Mouse (Mus musculus): ENCODE results near the gene Ankrd27.

Ankrd27 gene

DNA sequence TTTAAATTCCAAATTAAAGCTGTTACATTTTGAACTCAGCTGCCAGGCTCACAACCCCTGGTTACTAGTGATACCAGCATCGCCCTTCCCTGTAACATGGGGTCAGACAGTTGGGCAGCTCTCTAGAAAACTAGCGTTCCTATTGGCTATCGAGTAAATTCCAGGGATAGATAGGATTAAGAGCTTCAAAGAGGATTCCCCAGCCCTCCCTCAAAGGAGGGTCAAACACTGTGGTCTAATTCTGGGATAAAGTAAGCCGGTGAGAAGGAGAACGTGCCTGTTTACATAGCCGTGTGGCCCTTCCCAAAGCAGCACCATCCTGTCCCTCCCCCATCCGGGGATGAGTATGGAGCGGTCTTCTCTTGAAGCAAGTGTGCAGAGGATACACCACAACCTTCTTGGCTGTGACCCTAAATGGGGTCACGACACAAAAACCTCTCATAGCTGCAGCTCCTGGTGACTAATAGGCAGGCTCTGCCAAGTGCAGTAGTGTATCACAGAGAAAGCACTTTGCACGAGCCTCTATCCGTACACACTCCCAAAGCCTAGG, 2.5 kb upstream of the Ankrd27 start:
- no peak for DNase-seq (ENCODE audit: low read depth, low spot score)

DNA sequence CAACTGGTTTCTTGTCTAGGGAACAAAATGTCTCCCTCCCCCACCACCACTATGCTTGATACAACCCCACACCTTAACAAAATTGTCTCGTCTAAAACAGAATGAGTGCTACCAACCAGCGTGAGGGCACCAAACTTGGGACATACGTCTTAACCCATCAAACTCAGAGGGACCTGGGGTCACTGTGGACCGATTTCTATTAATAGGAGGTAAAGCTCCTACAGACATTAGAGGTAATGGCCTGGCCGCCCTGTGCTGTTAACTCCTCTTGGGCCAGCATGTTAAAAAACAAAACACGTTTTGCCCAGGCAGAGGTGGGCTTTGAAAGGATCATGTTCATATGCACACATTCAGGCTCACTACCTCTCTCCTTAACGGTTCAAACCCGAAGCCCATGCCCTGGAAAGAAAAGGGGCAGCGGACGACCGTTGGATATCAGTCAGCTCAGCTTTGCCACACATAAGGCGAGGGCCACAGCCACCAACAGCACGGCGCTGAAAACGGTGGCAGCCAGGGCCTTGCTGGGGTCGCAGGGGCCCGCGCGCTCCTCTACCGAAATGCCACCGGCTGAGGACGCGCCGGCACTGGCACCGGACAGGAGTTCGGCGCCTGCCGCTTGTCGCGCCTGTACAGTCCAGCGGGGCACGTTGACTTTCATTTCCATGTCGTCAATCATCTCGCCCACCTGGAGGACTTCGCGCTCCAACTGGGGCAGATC, 1.8 kb upstream of the Ankrd27 start:
- no peak for DNase-seq (ENCODE audit: low read depth, low spot score)

DNA sequence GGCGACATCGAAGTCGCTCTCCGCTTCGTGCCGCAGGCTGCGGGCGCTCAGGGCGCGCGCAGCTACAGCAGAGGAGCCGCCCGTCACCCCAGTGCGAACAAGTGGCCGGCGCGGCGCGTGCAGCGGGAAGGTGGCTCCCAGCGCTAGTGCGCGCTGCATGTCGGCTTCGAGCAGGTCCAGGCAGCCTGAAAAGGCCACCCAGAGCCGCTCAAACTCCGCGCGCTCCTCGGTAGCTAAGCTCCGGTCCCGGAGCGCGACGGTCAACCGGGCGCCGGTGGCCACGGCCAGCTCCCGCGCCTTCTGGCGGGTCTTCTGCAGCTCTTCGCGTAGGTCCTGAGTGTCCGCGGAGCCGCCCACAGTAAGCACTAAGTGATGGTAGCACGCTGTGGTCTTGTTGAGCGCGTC, 1.3 kb upstream of the Ankrd27 start:
- DNase-seq (ENCODE audit: low read depth, low spot score), result peak; percentile 37

DNA sequence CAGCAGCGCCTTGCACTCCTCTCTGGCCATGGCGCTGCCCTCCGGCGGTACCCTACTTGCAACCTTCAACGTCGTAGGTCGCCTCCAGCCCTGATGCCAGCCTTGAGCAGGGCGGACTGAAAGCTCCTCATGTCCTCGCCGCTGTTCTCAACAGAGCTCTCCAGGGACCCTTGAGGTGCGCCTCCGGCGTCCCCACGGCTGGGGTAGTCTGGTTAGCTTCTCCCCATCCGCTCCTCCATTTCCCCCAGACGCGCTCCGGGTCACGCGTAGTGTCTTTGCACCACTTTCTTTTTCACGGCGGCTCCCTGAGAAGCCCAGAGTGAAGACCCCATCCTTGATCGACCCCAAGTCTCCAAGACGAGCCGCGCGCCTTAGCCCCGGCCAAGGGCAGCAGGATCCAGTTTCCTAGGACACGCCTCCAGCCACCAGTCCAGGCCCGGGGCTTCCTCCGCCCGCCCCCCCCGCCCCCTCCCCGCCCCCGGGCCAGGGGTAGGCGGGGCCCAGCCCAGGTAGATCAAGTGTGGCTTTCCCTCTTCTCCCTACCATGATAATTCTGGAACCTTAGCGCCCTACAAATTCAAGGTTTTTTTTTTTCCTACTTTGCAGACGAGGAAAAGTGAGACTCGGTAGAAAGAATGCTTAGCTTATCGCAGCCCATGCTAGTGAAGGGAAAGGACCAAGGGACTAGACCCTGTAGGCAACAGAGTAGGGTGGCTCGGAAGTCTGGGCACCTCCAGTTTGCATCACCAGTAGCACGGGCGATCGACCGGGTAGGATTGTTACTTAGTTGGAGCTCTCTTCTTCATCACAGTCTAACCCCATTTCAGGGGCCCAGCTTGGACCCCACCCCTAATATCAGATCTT, 621 bp upstream of the Ankrd27 start, which contains the start of gene Rgs9bp:
TSS of gene Rgs9bp (minus strand) at position 392 of the 864 bp plus-strand sequence.
- no peak for DNase-seq (ENCODE audit: low read depth, low spot score)

DNA sequence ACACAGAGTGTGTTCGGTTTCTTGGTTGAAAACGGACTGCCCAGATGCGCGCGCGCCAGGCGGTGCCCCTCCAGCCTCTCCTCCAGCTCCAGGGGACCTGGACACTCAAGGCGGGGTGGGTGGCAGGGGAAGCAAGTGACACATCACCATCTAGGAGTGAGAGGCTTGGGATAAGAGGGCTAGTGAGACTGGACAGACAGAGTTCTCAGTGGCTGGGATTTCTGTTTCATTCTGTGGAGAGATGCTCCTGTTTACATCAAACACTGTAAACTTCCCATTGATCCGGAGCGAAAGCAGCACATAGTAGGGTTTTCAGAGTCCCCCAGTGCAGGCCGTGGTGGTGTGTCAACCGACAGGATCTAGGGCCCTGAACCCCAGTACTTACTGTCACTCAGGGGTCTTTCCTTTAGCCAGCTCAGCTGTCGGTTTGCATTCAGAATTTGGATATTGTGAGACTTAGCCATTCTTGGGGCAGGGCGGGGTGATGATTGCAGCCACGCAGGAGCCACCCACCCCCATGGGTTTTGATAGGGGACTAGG, 932 bp downstream of the Ankrd27 start:
- DNase-seq (ENCODE audit: low read depth, low spot score), result no peak

DNA sequence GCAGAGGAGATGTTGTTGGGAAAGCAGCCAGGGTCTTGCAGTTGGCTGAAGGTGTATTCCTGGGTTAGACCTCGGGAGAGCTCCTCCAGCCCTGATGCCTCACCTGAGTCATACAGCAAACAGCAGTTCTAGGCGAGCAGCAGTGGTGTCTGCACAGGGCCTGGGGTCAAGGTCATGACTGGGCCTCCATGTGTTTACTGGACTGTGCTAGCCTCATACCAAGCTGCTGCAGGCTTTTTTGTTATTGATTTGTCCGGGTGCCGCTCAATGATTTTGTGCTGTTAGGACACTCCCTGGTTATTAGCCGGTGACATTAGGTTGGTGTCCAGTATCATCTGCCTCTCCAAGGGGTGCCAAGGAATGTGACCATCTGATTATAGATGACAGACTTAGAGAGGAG, 1.7 kb downstream of the Ankrd27 start:
- no peak for DNase-seq (ENCODE audit: low read depth, low spot score)

DNA sequence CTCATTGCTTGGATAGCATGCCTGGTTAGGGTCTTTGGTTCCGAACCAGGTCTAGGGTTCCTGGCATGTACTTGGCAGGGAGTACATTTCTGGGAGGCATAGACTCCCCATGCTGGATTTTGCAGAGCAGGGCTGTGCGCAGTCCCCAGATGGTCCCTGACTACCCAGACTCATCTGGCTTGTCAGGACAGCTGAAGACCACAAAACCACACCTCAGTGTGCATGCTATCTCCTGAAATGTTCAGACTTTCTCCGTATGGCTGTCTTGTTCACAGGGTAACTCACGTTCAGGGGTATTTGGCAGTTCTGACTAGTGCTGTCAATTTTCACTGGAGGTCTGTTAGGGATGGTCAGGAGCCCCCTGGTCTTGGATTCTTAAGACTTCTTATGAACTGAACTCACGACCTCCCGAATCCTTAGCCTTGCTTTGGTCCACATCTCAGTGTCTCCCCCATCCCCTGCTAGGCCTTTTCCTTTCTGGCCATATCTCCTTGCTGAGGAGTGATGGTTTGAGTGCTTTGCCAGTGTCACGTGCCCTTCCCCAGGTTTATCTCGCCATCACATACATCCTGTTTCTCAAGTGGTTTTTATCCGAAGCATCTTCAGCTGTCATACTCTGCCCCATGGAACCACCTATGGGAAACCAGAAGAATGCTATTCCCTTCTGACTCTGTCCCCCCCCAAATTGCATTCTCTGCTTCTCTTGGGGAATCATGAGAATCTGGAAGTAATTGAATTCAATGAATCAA, 2.8 kb downstream of the Ankrd27 start:
- DNase-seq (ENCODE audit: low read depth, low spot score), result no peak

DNA sequence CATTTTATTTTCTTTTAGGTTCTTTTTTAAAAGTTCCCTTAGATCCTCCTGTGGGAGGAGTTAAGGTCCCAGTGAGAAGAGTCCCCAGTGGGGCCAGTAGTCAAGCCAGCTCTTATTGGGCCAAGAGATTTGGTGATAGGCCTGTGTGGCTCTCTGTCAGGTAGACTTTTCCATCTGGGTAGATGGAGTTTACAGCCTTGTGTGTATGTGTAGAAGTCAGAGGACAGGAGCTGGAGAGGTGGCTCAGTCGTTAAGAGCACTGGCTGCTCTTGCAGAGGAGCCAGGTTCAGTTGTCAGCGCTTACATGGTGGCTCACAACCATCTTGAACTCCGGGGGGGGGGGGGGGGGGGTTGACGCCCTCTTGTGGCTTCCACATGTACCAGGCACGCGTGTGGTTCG, 3.4 kb downstream of the Ankrd27 start:
- DNase-seq (ENCODE audit: low read depth, low spot score), result no peak

DNA sequence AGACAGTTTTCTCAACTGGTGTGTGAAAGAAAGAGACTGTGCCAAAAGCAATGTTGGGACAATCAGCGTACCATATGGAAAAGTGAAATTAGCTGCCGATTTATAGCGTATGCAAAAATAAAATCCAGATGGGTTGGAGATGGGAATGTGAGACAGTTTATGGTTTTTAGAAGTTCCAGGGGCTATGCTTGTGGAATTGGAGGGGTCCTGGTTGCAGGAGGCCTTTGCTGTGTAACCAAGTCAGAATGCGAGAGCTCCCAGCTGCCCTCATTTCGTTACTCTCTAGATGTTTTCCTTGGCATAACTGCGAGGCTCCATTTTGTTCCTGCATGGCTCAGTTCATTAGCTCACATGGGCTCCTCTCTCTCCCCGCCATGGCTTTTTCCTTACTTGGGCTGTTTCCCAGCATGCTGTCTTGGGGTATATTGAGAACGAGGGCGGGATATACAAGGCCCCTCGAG, 4.7 kb downstream of the Ankrd27 start:
- DNase-seq (ENCODE audit: low read depth, low spot score), result peak; percentile 70

DNA sequence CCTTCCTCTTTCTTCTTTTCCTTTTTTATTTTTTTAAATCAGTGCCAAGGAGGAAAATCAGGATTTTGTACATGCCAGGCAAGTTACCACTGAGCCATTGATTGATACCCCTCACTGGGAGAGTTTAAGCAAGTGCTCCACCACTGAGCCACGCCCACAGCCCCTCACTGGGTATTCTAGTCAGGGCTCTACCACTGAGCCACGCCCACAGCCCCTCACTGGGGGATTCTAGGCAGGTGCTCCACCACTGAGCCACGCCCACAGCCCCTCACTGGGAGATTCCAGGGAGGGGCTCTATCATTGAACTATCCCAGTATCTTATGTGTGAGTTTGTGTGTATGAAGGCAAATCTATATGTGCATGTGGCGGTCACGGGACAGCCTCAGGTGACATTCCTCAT, 8.3 kb downstream of the Ankrd27 start:
- no peak for DNase-seq (ENCODE audit: low read depth, low spot score)

DNA sequence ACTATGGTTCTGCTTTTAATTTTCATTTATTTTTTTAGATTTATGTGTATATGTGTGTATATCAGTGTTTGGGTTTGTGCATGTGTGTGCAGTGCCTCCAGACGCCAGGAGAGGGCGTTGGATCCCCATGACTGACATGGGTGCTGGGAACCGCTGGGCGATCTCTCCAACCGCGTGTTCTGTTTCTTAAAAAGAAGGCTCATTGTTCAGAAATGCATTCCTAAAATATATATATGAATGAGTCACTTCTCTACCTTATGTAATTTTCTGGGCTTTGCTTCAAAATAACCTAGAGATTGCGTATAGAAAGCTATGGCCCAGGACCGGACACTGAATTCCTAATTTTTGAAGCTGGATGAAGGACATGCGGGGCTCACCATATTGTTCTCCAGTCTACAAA, 13.4 kb downstream of the Ankrd27 start:
- peak; percentile 66 for DNase-seq (ENCODE audit: low read depth, low spot score)

DNA sequence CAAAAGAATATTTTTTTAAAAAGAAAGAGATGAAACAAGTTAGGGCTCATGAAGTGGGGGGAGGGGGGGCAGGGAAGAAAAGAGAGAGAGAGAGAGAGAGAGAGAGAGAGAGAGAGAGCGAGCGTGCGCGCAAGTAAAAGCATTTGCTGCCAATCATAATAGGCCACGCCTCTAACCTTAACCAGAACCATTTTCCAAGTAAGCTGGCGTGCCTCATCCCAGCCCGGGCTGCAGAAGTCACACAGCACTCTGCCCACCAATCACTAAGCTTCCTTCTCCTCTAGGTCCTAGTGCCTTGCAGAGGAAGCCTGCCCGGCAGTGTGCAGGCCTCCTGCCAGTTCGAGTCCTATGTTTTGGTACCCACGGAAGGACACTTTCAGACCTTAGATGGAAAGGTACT, 14.0 kb downstream of the Ankrd27 start:
- DNase-seq (ENCODE audit: low read depth, low spot score), result no peak

DNA sequence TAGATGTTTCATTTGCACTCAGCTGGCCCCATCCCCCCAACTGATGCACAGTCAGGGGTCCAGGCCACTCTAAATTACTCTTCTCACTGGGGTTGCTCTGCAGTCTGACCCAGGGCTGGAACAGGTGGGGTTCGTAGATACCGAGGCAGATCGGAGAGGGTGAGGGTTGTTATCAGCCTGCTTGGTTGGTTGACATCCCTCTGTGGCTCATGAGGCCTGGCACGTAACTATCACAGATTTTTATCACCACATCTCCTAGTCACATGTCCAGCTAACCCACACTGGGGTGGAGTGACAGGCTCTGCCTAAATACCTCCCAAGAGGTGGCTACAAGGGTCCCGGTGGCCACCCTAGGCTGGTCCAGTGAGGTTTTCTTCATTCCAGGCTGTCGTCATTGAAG, 15.1 kb downstream of the Ankrd27 start:
- no peak for DNase-seq (ENCODE audit: low read depth, low spot score)

DNA sequence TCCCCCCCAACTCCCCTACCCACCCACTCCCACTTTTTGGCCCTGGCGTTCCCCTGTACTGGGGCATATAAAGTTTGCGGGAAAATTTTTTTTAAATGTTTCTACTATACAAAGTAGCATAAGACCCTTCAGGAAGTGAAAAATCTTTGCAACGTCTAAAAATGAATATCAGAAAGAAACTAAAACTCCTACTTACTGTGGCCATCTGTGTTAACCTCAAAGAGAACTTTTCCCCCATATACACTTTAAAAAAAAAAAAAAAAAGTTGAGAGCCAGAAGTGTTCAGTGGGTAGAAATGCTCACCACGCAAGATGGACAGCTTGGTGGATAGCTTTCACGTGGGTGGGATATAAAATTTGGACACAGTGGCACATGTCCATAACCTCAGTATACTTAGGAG, 16.7 kb downstream of the Ankrd27 start:
- no peak for DNase-seq (ENCODE audit: low read depth, low spot score)

DNA sequence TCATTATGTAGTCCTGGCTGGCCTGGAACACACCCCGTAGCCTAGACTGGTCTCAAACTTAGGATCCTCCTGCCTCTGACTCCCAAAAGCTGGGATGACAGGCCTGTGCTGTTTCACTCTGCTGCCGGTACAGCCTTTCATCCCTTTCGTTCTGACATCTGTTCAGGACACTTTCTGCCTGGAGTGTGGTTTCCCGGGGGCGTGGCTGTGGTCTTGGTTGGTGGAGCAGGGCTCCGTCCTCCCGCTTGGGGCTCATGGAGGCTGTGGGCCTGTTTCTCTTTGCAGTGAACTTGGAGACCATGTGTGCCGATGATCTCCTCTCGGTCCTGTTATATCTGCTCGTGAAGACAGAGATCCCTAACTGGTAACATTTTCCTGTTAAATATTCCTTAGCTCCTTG, 20.8 kb downstream of the Ankrd27 start:
- DNase-seq (ENCODE audit: low read depth, low spot score), result no peak

DNA sequence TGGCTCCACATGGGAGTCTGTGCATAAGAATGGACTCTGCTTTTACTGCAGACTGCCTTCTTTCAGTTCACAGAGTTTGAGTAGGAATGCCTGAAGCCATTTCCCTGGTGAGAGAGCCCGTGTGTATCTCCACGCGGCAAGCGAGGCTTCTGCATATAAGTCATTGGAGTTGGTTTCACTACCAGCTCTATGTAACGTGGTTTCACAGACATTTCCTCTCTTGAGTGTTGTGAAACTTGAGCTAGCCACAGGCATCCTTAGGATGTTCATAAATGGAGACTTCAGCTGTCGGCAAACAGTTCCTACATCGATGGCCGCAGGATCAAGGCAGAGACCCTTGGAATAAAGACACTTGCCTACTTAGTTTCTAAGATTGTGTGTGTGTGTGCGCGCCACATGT, 23.2 kb downstream of the Ankrd27 start:
- no peak for DNase-seq (ENCODE audit: low read depth, low spot score)

DNA sequence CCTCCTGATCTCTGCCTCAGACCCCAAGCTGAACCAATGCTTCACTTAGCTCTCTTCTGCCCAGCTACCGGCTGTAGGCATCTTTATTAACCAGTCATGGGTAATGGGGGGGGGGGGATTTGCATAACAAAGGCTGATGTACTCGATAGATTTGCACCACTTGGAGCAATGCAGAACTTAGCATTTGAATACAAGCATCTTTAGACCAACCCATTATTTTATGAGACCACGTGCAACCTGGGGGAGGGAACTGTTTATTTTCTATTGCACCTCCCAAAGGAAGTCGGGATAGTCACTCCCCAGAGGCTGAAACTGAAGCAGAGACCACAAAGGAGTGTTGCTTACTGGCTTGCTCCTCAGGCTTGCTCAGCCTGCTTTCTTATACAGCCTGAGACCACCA, 31.5 kb downstream of the Ankrd27 start:
- no peak for DNase-seq (ENCODE audit: low read depth, low spot score)

DNA sequence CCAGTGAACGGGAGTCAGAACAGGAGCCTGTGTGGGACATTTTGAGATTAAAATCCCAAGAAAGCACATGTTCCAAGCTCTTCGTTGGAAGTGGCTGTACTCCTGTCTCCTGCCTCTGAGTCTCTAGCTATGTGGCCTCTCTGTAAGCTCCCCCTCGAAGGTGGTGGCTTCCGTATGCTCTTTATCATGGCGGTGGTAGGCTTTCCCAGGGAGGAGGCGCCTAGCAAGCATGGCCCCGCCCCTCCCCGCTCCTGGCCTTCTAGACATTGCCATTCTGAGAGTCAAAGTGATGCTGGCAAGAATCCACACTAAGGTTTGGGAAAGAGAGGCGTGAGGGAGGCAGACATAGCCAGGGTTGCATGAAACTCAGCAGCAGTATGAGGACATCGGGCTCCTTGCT, 36.6 kb downstream of the Ankrd27 start:
- no peak for DNase-seq (ENCODE audit: low read depth, low spot score)

DNA sequence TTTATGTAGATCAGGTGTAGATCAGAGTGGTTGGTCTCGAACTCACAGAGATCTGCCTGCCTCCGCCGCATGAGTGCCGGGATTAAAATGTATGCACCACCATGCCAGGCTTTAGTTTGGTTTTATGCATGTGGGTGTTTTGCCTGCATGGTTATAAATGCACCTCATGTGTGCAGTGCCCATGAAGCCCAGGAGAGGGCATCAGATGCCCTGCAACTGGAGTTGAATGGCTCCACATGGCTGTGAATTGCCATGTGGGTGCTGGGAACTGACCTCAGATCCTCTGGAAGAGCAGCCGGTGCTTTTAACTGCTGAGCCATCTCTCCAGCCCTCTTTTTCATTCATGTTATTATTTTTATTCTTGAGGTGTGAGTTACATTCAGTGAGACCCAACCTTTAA, 40.0 kb downstream of the Ankrd27 start:
- DNase-seq (ENCODE audit: low read depth, low spot score), result no peak

DNA sequence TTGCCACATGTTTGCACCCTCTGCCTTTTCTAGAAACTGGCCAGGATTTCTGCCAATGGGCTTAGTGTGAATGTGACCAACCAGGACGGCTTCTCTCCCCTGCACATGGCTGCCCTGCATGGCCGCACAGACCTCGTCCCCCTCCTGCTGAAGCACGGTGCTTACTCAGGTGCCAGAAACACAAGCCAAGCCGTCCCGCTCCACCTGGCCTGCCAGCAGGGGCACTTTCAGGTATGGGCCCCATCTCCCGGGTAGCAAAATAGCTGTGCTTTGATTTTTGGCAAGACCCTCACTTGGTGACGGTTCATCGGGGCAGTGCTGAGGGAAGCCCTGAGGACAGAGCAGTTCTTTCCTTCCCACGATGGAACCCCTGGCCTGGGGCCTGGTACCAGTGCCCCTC, 41.3 kb downstream of the Ankrd27 start:
- DNase-seq (ENCODE audit: low read depth, low spot score), result peak; percentile 43

DNA sequence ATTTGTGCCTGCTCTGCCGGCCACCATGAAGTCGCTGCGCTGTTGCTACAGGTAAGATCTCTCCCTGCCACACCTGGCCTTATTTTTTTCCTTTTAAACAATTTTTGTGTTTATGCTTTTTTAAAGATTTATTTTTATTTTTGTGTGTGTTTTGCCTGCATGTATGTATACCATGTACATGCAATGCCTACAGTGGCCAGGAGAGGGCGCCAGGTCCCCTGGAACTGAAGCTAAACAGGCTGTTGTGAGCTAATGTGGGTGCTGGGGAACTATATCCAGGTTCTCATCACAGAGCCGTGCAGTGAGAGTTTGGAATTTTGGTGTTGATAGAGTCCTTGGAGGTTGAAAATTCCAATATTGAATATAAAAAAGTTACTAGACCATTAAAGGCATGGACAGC, 42.5 kb downstream of the Ankrd27 start:
- peak; percentile 37 for DNase-seq (ENCODE audit: low read depth, low spot score)

DNA sequence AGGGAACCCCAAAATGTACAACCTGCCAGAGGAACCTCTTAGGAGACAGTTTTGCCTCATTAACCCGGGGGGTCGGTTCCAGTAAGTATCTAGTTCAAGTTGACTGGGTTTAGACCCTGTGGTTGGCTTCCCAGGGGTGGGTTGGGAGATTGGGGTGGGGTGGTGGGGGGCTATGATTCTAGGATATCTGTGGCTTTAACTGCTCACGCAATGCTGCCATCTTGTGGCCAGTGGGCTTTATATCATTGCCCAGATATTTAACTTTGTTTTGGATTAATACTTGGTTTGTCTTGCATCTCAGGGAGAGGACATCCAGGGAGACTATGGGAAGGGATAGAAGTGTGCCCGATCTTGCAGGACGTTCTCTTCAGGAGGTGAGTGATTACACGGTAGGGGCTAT, 50.2 kb downstream of the Ankrd27 start:
- peak; percentile 31 for DNase-seq (ENCODE audit: low read depth, low spot score)

All from brain, adult 2 months (tissue).